Mouse (Mus musculus) right cerebral cortex, postnatal 10 days (tissue): ENCODE data around the gene Uts2r.

ENCODE experiments used
- DNase-seq, 2 experiments: peaks; one replicate each; pipeline ENCODE4 v3.0.0; 2021; ENCODE audit warnings: low spot score in 2 of 2

Gene Uts2r

GRCm38 (mm10) chr11:121163751-121164150 is 3.7 kb downstream of the Uts2r start:
- no peak for DNase-seq

- DNase-seq, result peak in 1 of 2 experiments; percentile 34
Observed at GRCm38 (mm10) chr11:121173203-121173602, 13.1 kb downstream of the Uts2r start.

GRCm38 (mm10) chr11:121174234-121174633 is 14.2 kb downstream of the Uts2r start:
- DNase-seq, result no peak

- peak in 1 of 2 experiments; percentile 43 for DNase-seq
Observed at GRCm38 (mm10) chr11:121176285-121177270, 16.5 kb downstream of the Uts2r start.

DNA sequence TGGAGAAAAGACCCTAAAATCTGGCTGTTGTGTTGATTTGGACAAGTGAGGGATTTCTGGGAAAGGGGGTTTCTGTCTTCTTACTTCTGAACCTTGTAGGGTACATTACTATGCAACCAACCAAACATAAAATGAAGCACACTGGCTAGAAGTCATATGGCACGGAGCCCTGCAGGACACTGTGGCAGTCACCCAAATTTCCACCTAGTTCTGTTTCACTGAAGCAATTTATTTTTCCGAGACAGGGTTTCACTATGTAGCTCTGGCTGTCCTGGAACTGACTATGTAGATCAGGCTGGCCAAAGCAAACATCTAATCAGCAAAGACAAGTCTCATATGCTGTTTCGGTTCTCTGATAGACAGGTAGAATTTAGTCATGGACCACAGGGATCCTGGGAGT is 29.6 kb downstream of the Uts2r start:
- DNase-seq, result no peak

GRCm38 (mm10) chr11:121192742-121193141 is 32.7 kb downstream of the Uts2r start:
- DNase-seq, result no peak

GRCm38 (mm10) chr11:121193415-121193814 is 33.3 kb downstream of the Uts2r start:
- DNase-seq, result no peak

DNA sequence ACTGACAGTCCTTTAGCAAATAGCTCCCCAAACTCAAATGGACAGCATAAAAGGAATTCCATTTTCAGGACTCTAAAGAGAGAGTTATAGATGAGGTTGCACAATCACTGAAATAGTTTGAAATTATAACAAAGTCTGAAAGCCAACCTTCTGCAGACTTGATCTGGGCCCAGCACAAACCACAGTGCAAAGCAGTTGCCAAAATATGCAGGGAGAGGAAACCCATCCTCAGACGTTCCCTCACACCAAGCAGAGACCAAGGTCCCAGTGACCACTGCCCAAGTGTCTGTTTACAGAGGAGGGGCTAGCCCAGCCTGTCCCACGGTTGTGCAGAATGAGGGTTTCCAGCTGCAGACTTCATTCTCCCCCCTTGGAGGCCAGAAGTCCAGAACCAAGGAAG is 38.6 kb downstream of the Uts2r start:
- DNase-seq, result no peak

- no peak for DNase-seq
Observed at GRCm38 (mm10) chr11:121199851-121200250, 39.8 kb downstream of the Uts2r start.

DNA sequence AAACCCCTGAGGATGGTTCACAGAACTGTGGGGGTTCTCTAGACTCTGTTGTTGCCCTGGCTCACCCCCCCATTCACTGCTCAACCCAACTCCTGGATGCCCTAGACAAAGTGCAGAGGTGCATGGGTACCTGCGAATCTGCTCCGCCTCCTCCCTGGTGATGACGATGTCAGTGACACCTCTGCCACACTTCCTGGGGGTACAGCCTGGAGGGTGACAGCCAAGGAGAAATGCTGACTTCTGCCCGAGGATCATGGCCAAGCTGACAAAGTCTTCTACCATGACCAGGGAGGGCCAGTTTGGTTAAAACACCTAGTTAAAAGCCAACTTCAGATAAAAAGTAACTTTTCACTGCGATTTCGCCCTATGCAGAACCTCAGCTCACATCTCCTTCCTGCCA is 40.7 kb downstream of the Uts2r start:
- DNase-seq, result no peak

DNA sequence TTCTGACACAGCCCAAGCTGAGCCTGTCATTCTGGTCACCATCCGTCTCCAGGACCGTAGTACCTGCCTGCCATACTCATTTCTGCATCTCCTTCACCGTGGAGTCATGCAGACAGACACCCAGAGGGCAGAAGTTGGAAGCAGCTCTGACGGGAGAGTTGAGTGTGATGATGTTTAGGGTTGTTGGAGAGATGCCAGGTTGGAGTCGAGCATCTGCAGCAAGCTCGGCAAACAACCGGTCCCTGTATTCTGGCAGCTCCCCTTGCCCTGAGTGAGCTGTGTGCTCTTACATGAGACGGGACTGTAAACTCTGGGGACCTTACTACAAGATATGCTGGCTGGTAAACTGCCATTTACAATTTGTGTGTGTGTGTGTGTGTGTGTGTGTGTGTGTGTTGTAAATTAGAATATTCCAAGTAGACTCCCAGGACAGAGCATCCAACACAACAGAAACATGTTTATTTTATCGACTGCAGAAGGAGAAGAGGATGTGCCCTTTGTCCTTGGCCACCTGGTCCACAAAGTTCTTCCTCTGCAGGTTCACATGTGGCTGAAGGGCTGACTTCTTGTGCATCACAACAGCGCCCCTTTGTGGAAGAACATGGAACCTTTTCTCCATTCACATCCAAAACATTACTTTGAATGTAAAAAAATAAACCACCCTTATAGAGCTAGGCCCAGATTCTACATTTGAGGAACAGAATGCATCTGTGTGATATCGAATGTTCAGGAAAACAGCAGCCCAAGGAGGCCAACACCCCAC is 41.5 kb downstream of the Uts2r start:
- peak; percentile 55 to 61 for DNase-seq

- no peak for DNase-seq
Observed at GRCm38 (mm10) chr11:121203859-121204160, 43.7 kb downstream of the Uts2r start.

DNA sequence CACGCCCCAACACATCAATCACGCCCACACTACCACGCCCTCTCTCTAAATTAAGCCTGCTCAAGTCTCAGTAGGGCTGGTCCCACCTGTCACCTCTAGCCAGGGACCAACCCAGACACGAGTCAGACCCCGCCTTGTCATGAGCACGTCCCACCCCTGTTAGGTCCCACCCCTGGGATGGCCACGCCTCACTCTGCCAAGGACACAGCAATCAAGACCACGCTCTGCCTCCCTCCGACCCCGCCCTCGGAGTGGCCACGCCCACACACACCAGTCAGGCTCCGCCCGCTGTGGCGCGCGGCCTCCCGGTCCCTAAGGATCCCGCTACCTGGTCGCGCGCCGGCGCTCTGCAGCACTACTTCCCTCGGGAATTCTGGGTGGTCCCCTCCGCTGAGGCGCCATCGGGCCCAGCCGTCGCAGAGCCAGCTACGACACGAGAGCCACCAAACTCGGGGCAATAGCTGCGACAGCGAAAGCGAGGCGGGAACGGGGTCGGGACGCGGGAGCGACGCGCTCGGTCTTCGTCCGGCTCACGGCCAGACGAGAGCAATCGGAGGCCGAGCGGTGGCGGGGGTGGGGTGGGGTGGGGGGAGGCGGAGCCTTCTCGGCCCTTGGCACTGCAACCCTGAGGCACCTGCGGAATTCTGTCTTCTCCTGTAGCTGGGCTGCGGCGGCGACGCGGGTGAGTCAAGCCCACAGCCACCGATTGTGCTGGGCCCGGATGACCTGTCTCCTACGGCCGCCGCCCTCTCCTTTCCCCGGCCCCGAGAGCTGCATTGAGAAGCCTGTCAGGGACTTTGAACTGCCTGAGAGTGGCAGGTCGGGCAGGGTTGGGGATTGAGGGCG is 44.3 kb downstream of the Uts2r start, which contains the start of the genes Hexdc and Ogfod3:
TSS of gene Hexdc (plus strand) at position 273 of the 846 bp plus-strand sequence.
TSS of gene Ogfod3 (minus strand) at position 551 of the 846 bp plus-strand sequence.
- peak; percentile 97 for DNase-seq
